ENCODE assay signal across 10 mouse cellular contexts in the genomic region with DNA sequence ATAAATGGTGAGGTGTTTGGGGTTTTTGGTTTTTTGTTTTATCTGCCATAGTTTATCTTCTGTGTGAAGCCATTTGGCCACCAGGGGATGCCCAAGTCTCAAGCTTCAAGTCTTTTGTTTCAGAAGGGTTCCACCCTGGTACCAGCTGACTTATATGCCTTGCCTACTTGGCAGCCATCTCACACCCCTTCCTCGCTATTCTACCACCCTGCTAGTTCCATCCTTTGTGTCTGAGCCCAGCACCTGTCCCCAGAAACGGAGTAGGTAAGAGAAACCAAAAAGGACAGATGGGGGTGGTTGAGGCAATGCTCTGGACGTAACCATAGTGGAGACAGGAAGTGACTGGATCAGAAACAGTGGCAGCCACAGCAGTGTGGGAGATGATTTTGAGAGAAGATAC. TPM values are rescaled to one million over a fixed set of nuclear protein-coding genes. Genes with fewer than 3 reads are reported as not detected.
DNase-seq lines count a peak whose midpoint lies in the region; ATAC-seq and TF ChIP-seq lines count a peak whose summit lies in the region.
"Had no signal": no experiment of that assay in that cellular context is flagged by ENCODE, and none has a peak within 500 bp of the region (broad histone marks: within the 10 kb centered on the region; RNA-seq: fewer than 3 reads in every experiment).

No protein-coding gene starts in this region.

- DNase-seq in kidney, postnatal 0 days (ENCODE audit: low spot score), result peak; percentile 71
- no peak for DNase-seq in G1E (ENCODE audit: low spot score)
- peak; percentile 83 for DNase-seq in brain, adult 2 months (ENCODE audit: low read depth, low spot score)
- peak; percentile 76 for DNase-seq in lung, postnatal 36 days
- DNase-seq in yolk sac, embryonic 10.5 days (ENCODE audit: low spot score), result no peak
- no peak for DNase-seq in layer of hippocampus, adult 18-20 months (ENCODE audit: low spot score in 2 of 2)

- H3K9ac ChIP-seq in kidney, postnatal 0 days (ENCODE audit: low read depth, low read length), result no peak overlapping the region
- H3K9ac ChIP-seq in kidney, embryonic 14.5 days (ENCODE audit: low read depth, low read length), result no peak overlapping the region
- H3K9ac ChIP-seq: embryonic facial prominence, embryonic 15.5 days had no signal

- H3K4me3 ChIP-seq in kidney, postnatal 0 days (replicated peaks; ENCODE audit: low read depth, low read length), result no peak overlapping the region
- H3K4me3 ChIP-seq in kidney, embryonic 14.5 days (ENCODE audit: low read length), result no peak overlapping the region
- H3K4me3 ChIP-seq in G1E (ENCODE audit: low read depth, low read length), result no peak overlapping the region
- H3K4me3 ChIP-seq: embryonic facial prominence, embryonic 15.5 days had no signal

- H3K36me3 ChIP-seq in kidney, postnatal 0 days (ENCODE audit: insufficient read depth, low read length), result peaks cover 46% of the 10 kb centered on the region
- H3K36me3 ChIP-seq in kidney, embryonic 14.5 days (ENCODE audit: control insufficient read depth, insufficient read depth, low read length), result peaks cover 58% of the 10 kb centered on the region
- peaks cover 63% of the 10 kb centered on the region for H3K36me3 ChIP-seq in G1E (replicated peaks)

- no peak overlapping the region for H3K4me2 ChIP-seq in kidney, postnatal 0 days (ENCODE audit: low read length)
- no peak overlapping the region for H3K4me2 ChIP-seq in kidney, embryonic 14.5 days (replicated peaks; ENCODE audit: low read depth, low read length)
- H3K4me2 ChIP-seq: embryonic facial prominence, embryonic 15.5 days had no signal

- TF ChIP-seq CTCF in kidney, postnatal 0 days (IDR thresholded peaks at IDR 0.05; ENCODE audit: low read depth), result peak; percentile 73
- 0 out of 2 replicates have a peak, but pooled peaks have one; percentile 31 for TF ChIP-seq CTCF in G1E (IDR thresholded peaks at IDR 0.05; ENCODE audit: low read depth, low read length)

- WGBS in kidney, postnatal 0 days, result 72% methylated on average over 3 of the region's 3 CpGs
- 74% methylated on average over 3 of the region's 3 CpGs for WGBS in kidney, embryonic 14.5 days

- no peaks in the 10 kb centered on the region for H3K27me3 ChIP-seq in kidney, postnatal 0 days (ENCODE audit: insufficient read depth, low read length)
- H3K27me3 ChIP-seq in kidney, embryonic 14.5 days (ENCODE audit: control insufficient read depth, insufficient read depth, low read length), result no peaks in the 10 kb centered on the region
- peaks cover 6% of the 10 kb centered on the region; the same call in 1 of the 2 replicates for H3K27me3 ChIP-seq in G1E (ENCODE audit: insufficient read depth, low read length)
- H3K27me3 ChIP-seq: embryonic facial prominence, embryonic 15.5 days had no signal

- no peak for ATAC-seq in kidney, postnatal 0 days (replicated peaks; ENCODE audit: low FRiP score, low read depth)
- no peak for ATAC-seq in kidney, embryonic 14.5 days (ENCODE audit: low FRiP score, low TSS enrichment)
- peak; percentile 28; the same call in 1 of the 2 replicates for ATAC-seq in G1E (ENCODE audit: extremely low read depth, insufficient number of reproducible peaks, low FRiP score, poor library complexity, severe bottlenecking)

- H3K9me3 ChIP-seq in kidney, postnatal 0 days (replicated peaks; ENCODE audit: low read length), result no peaks in the 10 kb centered on the region
- H3K9me3 ChIP-seq in kidney, embryonic 14.5 days (ENCODE audit: control insufficient read depth, low read length), result no peaks in the 10 kb centered on the region
- no peaks in the 10 kb centered on the region for H3K9me3 ChIP-seq in G1E (replicated peaks)
- H3K9me3 ChIP-seq: embryonic facial prominence, embryonic 15.5 days had no signal

- H3K4me1 ChIP-seq in kidney, postnatal 0 days (replicated peaks; ENCODE audit: insufficient read depth, low read length), result peaks cover 6% of the 10 kb centered on the region; the same call in 1 of the 2 replicates
- peaks cover 1% of the 10 kb centered on the region; the same call in 1 of the 2 replicates for H3K4me1 ChIP-seq in kidney, embryonic 14.5 days (ENCODE audit: control insufficient read depth, insufficient read depth, low read length)
- peaks cover 8% of the 10 kb centered on the region for H3K4me1 ChIP-seq in G1E (ENCODE audit: insufficient read depth, low read depth, low read length)
- H3K4me1 ChIP-seq: embryonic facial prominence, embryonic 15.5 days had no signal

- H3K27ac ChIP-seq in kidney, postnatal 0 days, result 0 out of 2 replicates have a peak overlapping the region, but pooled peaks have one; percentile 6
- H3K27ac ChIP-seq in kidney, embryonic 14.5 days (ENCODE audit: low read depth, low read length), result no peak overlapping the region
- H3K27ac ChIP-seq: embryonic facial prominence, embryonic 15.5 days had no signal

RNA-seq across cellular contexts. Expression of a gene that starts 7.5 kb away (rescaled TPM):
- 16.5 and 20.0 TPM in 2 replicates for polyA plus RNA-seq in kidney, postnatal 0 days (2015; fragmentation: Nextera tagmentation; extraction: Ambion mirVana)
- polyA plus RNA-seq in kidney, embryonic 14.5 days (2014; fragmentation: Nextera tagmentation; extraction: Ambion mirVana), result 0.50 and 0.89 TPM in 2 replicates
- total RNA-seq in G1E (2014; fragmentation: Nextera tagmentation) (not detected in 2 replicates), G1E (2017) (0.05 and 0.06 TPM in 2 replicates)
- not detected in 2 replicates for polyA plus RNA-seq in G1E (2012)
- total RNA-seq in layer of hippocampus, adult 18-20 months (2021), result not detected
- polyA plus RNA-seq: limb, embryonic 14.5 days had no signal

RNA-seq across cellular contexts. Expression of a gene that starts 8.8 kb away (rescaled TPM):
- polyA plus RNA-seq in kidney, postnatal 0 days (2015; fragmentation: Nextera tagmentation; extraction: Ambion mirVana), result 4.5 and 4.9 TPM in 2 replicates
- polyA plus RNA-seq in kidney, embryonic 14.5 days (2014; fragmentation: Nextera tagmentation; extraction: Ambion mirVana), result 2.2 and 3.2 TPM in 2 replicates
- total RNA-seq in G1E (2014; fragmentation: Nextera tagmentation) (0.10 and 0.15 TPM in 2 replicates), G1E (2017) (0.33 and 0.41 TPM in 2 replicates)
- polyA plus RNA-seq in G1E (2012), result 0.01 TPM in 1 of 2 replicates, not detected in the other
- total RNA-seq in layer of hippocampus, adult 18-20 months (2021), result 10 to 100 TPM; 22.9 to 24.6 TPM

RNA-seq across cellular contexts. Expression of a gene that starts 13.3 kb away (rescaled TPM):
- polyA plus RNA-seq in kidney, postnatal 0 days (2015; fragmentation: Nextera tagmentation; extraction: Ambion mirVana), result not detected in 2 replicates
- polyA plus RNA-seq in kidney, embryonic 14.5 days (2014; fragmentation: Nextera tagmentation; extraction: Ambion mirVana), result not detected in 2 replicates
- total RNA-seq in G1E (2014; fragmentation: Nextera tagmentation) (not detected in 2 replicates), G1E (2017) (not detected in 2 replicates)
- polyA plus RNA-seq in G1E (2012), result not detected in 2 replicates
- total RNA-seq in layer of hippocampus, adult 18-20 months (2021), result not detected
- polyA plus RNA-seq: embryonic facial prominence, embryonic 15.5 days; limb, embryonic 14.5 days; small intestine, adult 2 months had no signal

RNA-seq across cellular contexts. Expression of a gene that starts 13.3 kb away (rescaled TPM):
- polyA plus RNA-seq in kidney, postnatal 0 days (2015; fragmentation: Nextera tagmentation; extraction: Ambion mirVana), result not detected in 2 replicates
- polyA plus RNA-seq in kidney, embryonic 14.5 days (2014; fragmentation: Nextera tagmentation; extraction: Ambion mirVana), result not detected in 2 replicates
- total RNA-seq in G1E (2014; fragmentation: Nextera tagmentation), result 0.97 TPM in 1 of 2 replicates, not detected in the other
- total RNA-seq in G1E (2017), result not detected in 2 replicates
- not detected in 2 replicates for polyA plus RNA-seq in G1E (2012)
- 1 to 10 TPM; 1.5 to 3.6 TPM for total RNA-seq in layer of hippocampus, adult 18-20 months (2021)
- polyA plus RNA-seq: embryonic facial prominence, embryonic 15.5 days; limb, embryonic 14.5 days; small intestine, adult 2 months had no signal

RNA-seq across cellular contexts. Expression of a gene that starts 36.3 kb away (rescaled TPM):
- 52.2 and 55.9 TPM in 2 replicates for polyA plus RNA-seq in kidney, postnatal 0 days (2015; fragmentation: Nextera tagmentation; extraction: Ambion mirVana)
- polyA plus RNA-seq in kidney, embryonic 14.5 days (2014; fragmentation: Nextera tagmentation; extraction: Ambion mirVana), result 50.9 and 68.2 TPM in 2 replicates
- total RNA-seq in G1E (2014; fragmentation: Nextera tagmentation) (35.2 and 40.5 TPM in 2 replicates), G1E (2017) (37.2 and 47.0 TPM in 2 replicates)
- 5.5 and 6.2 TPM in 2 replicates for polyA plus RNA-seq in G1E (2012)
- total RNA-seq in layer of hippocampus, adult 18-20 months (2021), result 10 to 100 TPM; 67.5 to 68.1 TPM

Comparison
In these comparisons a context has a peak if more than half of its experiments do, and no peak if none do; other contexts are left out.
1. DNase-seq: peak in kidney, postnatal 0 days (single experiment), brain, adult 2 months (single experiment) and lung, postnatal 36 days (single experiment); none in G1E (single experiment), yolk sac, embryonic 10.5 days (single experiment) and layer of hippocampus, adult 18-20 months (0 of 2).